Mouse (Mus musculus) liver, embryonic 14.5 days (tissue): ENCODE results near the gene Podxl2. TPM values are rescaled to one million over a fixed set of nuclear protein-coding genes. Genes with fewer than 3 reads are reported as not detected.

Source experiments
- ATAC-seq: fragments of 200-750 bp; cut with Nextera tagmentation; 2 replicates; pipeline ENCODE4 v1.8.0; 2017; ENCODE audit warnings: moderate number of reproducible peaks, mild to moderate bottlenecking, moderate library complexity; ENCODE audit not compliant: insufficient read depth
- DNase-seq, 3 experiments: peaks; one replicate each; pipeline ENCODE4 v3.0.0-alpha.2; 2012 to 2013; ENCODE audit warnings: low read depth in 3 of 3, low spot score in 3 of 3
- H3K27ac ChIP-seq: fragments of 300-500 bp; sonication (generic); 2 replicates; pipeline ENCODE4 v1.5.1; 2014; ENCODE audit warnings: moderate library complexity, mild to moderate bottlenecking, control low read depth, inconsistent platforms
- H3K27me3 ChIP-seq: fragments of 300-500 bp; sonication (generic); 2 replicates; pipeline ENCODE4 v1.6.1; 2014; ENCODE audit warnings: mild to moderate bottlenecking, low read length, moderate library complexity; ENCODE audit not compliant: control insufficient read depth, insufficient read depth
- H3K36me3 ChIP-seq: fragments of 300-500 bp; sonication (generic); replicated peaks from 2 replicates; pipeline ENCODE4 v1.6.1; 2014; ENCODE audit warnings: low read depth; ENCODE audit not compliant: control insufficient read depth, insufficient read depth
- H3K4me1 ChIP-seq, 2 experiments: fragments of 200-500 bp in 1 of 2; fragments of 300-500 bp in 1 of 2; sonication (generic) in 1 of 2; replicated peaks; 2 replicates each; pipeline ENCODE4 v1.6.1; 2012 to 2014; ENCODE audit warnings: antibody characterized with exemption in 1 of 2, inconsistent platforms in 1 of 2, low read length in 1 of 2; ENCODE audit not compliant: control insufficient read depth in 2 of 2, insufficient read depth in 2 of 2
- H3K4me2 ChIP-seq: fragments of 300-500 bp; sonication (generic); 2 replicates; pipeline ENCODE4 v1.6.1; 2014; ENCODE audit warnings: low read depth, mild to moderate bottlenecking, control low read depth, moderate library complexity
- H3K4me3 ChIP-seq, 2 experiments: fragments of 200-500 bp in 1 of 2; fragments of 300-500 bp in 1 of 2; sonication (generic) in 1 of 2; 2 replicates each; pipeline ENCODE4 v1.5.1; 2012 to 2014; ENCODE audit warnings: low read depth in 2 of 2, low read length in 2 of 2, mild to moderate bottlenecking in 2 of 2, control low read depth in 1 of 2, inconsistent platforms in 1 of 2, moderate library complexity in 1 of 2; ENCODE audit not compliant: insufficient read depth in 1 of 2
- H3K9ac ChIP-seq: fragments of 300-500 bp; sonication (generic); replicated peaks from 2 replicates; pipeline ENCODE4 v1.6.1; 2014; ENCODE audit warnings: mild to moderate bottlenecking, control low read depth, moderate library complexity
- H3K9me3 ChIP-seq: fragments of 300-500 bp; sonication (generic); 2 replicates; pipeline ENCODE4 v1.6.1; 2016; ENCODE audit warnings: low read length, mixed read lengths; ENCODE audit not compliant: control insufficient read depth
- CTCF ChIP-seq: IDR thresholded peaks from 2 replicates; pipeline ENCODE4 v1.5.1; 2016; ENCODE audit warnings: antibody characterized with exemption, low read depth, control low read depth
- EP300 ChIP-seq: IDR thresholded peaks from 2 replicates; pipeline ENCODE4 v1.6.1; 2016; ENCODE audit warnings: antibody characterized with exemption, low read depth
- WGBS: fragments of 180-500 bp; shearing (Covaris S2); extraction: QIAGEN DNeasy Blood & Tissue Kit; methylation state at CpG from one replicate; pipeline ENCODE4 v1.1.7; 2014; ENCODE audit not compliant: insufficient replicate concordance; 5-methylcytosine and 5-hydroxymethylcytosine counted together
- polyA plus RNA-seq, 2 experiments: library from polyadenylated mRNA; depleted of rRNA in 1 of 2; stranded (reverse) in 1 of 2; unstranded in 1 of 2; fragments of >200 nt; fragmentation: Nextera tagmentation in 1 of 2; extraction: Ambion mirVana in 1 of 2; gene quantifications; 2 replicates each; pipeline versions ENCODE4 v1.2.1 to v1.2.3; 2012 to 2014

Gene Podxl2
- polyA plus RNA-seq, 2 experiments, result 1.2 to 1.9 TPM

GRCm38 (mm10) chr6:88871546-88871945 lies 3.3 kb downstream of the Podxl2 start:
- no peak overlapping the region for H3K4me2 ChIP-seq
- no peaks in the 10 kb centered on the region for H3K9me3 ChIP-seq
- ATAC-seq, result no peak
- TF ChIP-seq EP300 (no peak), CTCF (no peak)
- H3K27ac ChIP-seq, result no peak overlapping the region
- 49% methylated on average over 8 of the region's 8 CpGs for WGBS
- H3K9ac ChIP-seq, result no peak overlapping the region
- DNase-seq, result no peak
- no peak overlapping the region for H3K4me3 ChIP-seq
- peaks cover 40% of the 10 kb centered on the region for H3K27me3 ChIP-seq
- H3K4me1 ChIP-seq, result no peaks in the 10 kb centered on the region
- H3K36me3 ChIP-seq, result no peaks in the 10 kb centered on the region

GRCm38 (mm10) chr6:88870594-88870993 lies 4.2 kb downstream of the Podxl2 start:
- Histone ChIP-seq H3K9me3 (no peaks in the 10 kb centered on the region), H3K36me3 (no peaks in the 10 kb centered on the region), H3K27ac (no peak overlapping the region), H3K4me3 (no peak overlapping the region), H3K4me2 (no peak overlapping the region), H3K9ac (no peak overlapping the region), H3K27me3 (peaks cover 30% of the 10 kb centered on the region), H3K4me1 (no peaks in the 10 kb centered on the region)
- no peak for DNase-seq
- 58% methylated on average over 4 of the region's 4 CpGs for WGBS
- TF ChIP-seq CTCF (no peak), EP300 (no peak)
- ATAC-seq, result no peak

GRCm38 (mm10) chr6:88869459-88869858 lies 5.4 kb downstream of the Podxl2 start:
- H3K4me2 ChIP-seq, result no peak overlapping the region
- H3K4me1 ChIP-seq, result no peaks in the 10 kb centered on the region
- no peaks in the 10 kb centered on the region for H3K9me3 ChIP-seq
- peaks cover 19% of the 10 kb centered on the region for H3K27me3 ChIP-seq
- no peak overlapping the region for H3K4me3 ChIP-seq
- DNase-seq (no peak), ATAC-seq (no peak)
- 68% methylated on average over 7 of the region's 7 CpGs for WGBS
- no peaks in the 10 kb centered on the region for H3K36me3 ChIP-seq
- H3K27ac ChIP-seq, result no peak overlapping the region
- TF ChIP-seq CTCF (no peak), EP300 (no peak)
- no peak overlapping the region for H3K9ac ChIP-seq

DNA sequence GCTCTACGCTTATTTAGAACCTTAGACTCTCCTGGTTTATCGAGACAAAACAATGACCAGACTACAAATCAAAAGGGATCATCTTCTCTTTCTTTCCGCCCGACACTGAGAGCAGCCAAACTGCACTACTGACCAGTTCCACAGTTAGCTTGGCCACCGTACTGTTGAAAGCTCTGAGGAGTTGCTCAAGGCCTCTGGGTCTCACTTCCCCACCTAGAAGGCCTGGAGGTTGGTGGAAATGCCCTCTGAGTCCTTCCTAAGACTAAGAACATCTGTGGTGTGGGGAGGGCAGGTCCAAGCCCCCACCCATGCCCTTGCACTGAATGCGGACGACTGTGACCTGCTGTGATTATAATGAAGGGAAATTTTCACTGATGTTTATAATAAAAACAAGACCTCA lies 9.1 kb downstream of the Podxl2 start:
- Histone ChIP-seq H3K4me1 (no peaks in the 10 kb centered on the region), H3K9me3 (no peaks in the 10 kb centered on the region), H3K4me3 (no peak overlapping the region), H3K27ac (no peak overlapping the region), H3K9ac (no peak overlapping the region), H3K36me3 (no peaks in the 10 kb centered on the region), H3K4me2 (no peak overlapping the region), H3K27me3 (no peaks in the 10 kb centered on the region)
- no peak for TF ChIP-seq CTCF
- TF ChIP-seq EP300, result no peak
- 68% methylated on average over 7 of the region's 7 CpGs for WGBS
- DNase-seq (no peak), ATAC-seq (no peak)

DNA sequence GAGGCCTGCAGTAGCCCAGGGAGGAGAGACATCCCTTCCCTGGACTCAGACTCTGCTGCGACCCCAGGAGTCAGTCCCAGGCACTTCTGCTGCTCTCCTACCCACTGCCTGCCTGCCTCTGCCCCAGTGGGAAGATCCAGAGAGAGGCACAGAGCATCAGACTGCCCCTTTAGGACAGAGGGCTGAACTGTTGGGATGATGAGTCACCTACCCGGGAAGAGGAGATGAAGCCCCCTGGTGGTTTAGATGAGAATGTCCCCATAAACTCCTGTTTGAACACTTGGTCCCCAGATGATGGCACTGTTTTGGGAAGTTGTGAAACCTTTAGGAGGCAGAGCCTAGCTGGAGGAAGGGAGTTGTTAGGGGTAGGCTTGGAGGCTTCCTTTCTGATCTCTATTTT lies 13.9 kb downstream of the Podxl2 start:
- no peak overlapping the region for H3K27ac ChIP-seq
- peaks cover 2% of the 10 kb centered on the region for H3K27me3 ChIP-seq
- no peak overlapping the region for H3K9ac ChIP-seq
- TF ChIP-seq CTCF, result peak; percentile 83
- TF ChIP-seq EP300, result no peak
- H3K36me3 ChIP-seq, result no peaks in the 10 kb centered on the region
- H3K9me3 ChIP-seq, result no peaks in the 10 kb centered on the region
- peak; percentile 51 to 62 (median 55) for DNase-seq
- WGBS, result 7% methylated on average over 2 of the region's 2 CpGs
- H3K4me2 ChIP-seq, result no peak overlapping the region
- H3K4me1 ChIP-seq, result no peaks in the 10 kb centered on the region
- H3K4me3 ChIP-seq, result no peak overlapping the region
- ATAC-seq, result peak; percentile 45; the same call in 1 of the 2 replicates
